Mouse (Mus musculus) c-Kit-positive CD71-positive TER-119-negative erythroid progenitor cells, embryonic 14.5 days (primary cell): ENCODE data around the gene Slc4a5.

Source experiments
- DNase-seq: peaks from one replicate; pipeline ENCODE4 v3.0.0-alpha.2; 2013; ENCODE audit warnings: low read depth

The Slc4a5 gene

DNA sequence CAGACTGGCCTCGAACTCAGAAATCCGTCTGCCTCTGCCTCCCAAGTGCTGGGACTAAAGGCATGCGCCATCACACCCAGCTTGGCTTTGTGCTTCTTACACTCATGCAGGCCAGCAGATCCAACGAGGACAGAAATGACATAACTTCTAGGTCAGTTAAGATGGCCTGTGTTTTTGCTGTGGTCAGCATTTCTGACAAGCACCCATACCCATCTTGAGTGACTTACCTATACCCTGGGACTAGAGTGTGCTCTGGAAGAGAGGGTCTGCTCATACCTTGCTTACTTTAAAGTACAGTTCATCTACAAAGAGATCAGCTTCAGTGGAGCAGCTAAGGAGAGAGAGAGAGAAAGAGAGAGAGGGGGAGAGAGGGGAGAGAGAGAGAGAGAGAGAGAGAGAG is 13.7 kb downstream of the Slc4a5 start:
- DNase-seq, result no peak

DNA sequence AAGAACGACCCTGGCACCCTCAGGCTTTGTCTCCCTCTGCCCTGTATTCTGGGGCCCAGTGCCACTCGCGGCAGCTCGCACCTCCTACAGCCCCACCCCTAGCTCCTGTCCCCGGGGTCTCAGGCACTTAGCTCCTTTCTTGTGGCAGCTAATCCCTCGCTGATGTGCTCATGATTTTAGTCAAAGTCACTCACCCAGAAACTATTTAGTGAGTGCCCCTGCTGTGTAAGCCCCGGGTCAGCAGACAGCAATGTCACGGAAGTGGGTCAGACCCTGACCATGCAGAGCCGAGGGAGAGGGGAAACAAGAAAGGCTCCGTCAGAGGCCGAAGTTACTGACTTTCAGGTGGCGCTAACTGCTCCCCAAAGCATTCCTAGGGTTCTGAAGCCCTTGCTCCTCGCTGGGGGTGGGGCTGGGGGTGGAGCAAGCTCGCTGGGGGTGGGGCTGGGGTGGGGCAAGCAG is 14.7 kb downstream of the Slc4a5 start:
- no peak for DNase-seq

DNA sequence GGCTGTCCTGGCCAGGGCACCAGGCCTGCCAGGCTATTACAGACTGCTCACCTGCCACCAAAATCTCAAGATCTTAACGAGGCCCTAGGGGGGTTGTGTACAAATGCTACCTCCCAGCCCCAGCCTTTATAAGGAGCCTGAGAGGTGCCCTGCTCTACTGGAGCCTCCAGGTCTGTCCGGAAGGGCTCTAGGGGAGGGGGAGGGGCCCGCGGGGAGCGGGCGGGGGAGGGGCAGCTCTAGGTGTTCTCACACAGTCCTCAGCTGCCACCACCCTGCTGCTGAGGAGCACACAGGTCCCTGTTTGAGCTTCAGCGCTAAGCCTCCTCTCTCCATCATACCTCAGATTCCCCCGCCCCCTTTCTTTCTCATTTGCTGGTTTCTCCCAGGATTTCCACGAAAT is 17.5 kb downstream of the Slc4a5 start:
- no peak for DNase-seq

DNA sequence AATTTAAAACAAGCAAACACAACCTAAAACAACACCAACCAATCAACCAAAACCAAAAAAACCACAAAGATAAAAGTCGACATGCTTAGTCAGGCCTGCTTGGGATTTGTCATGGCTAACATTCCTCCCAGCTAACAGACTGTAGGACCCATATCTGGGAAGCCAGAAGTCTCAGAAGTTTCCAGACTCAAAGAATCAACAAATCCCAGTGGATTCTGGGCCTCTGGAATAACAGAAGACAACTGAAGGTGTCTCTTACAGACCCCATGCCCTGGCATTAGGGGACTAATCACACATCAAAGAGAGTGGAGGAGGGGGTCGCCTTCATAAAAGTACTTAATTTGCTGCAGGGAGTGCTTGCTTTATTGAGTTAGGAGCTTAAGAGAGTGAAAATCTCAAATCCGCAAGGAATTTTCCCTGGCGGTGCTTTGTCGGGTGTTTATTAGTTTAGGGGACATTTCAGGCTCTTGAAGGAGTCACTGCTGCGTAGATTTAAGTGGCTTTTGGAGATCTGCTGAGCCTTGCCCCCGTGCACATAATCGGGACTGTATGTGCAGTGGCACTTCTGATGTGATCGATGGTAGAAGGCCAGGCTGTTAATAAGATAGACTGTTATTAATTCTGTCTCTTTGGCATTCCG is 24.9 kb downstream of the Slc4a5 start:
- no peak for DNase-seq

DNA sequence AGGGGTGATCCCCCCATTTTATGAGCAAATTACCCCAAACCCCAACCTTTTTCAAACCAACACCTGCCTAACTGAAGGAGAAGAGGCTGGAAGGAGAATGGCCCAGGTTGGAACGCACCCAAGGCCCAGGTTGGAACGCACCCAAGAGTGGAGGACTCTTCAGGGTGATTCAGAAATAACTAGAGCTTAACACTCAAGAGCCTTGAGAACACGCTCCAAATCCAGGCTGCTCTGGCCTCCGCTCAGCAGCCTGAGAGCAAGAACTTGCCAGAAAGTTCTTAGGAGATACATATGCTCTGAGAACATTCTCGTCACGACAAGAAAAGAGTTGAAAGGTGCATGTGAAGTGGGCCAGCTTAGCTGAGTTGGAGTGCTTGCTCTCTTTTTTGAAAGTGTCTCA is 25.5 kb downstream of the Slc4a5 start:
- no peak for DNase-seq

DNA sequence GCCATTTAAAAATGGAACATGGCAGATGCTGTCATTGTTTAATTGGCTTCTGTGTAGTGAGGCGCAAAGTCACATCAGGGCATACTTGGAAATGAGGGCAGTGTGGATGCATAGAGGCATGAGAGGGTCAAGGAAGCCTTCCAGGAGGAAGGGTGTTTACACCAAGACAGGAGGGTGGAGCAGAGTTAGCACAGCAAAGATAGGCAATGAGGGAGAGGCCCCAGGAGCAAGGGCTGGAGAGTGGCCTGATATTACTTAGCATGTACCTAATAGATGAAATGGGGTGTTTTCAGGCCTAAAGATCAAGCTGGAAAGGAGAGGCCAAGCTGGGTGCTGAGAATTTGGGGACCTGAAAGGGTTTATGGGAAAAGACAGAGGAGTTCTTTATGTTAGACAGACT is 26.4 kb downstream of the Slc4a5 start:
- DNase-seq, result peak; percentile 23

DNA sequence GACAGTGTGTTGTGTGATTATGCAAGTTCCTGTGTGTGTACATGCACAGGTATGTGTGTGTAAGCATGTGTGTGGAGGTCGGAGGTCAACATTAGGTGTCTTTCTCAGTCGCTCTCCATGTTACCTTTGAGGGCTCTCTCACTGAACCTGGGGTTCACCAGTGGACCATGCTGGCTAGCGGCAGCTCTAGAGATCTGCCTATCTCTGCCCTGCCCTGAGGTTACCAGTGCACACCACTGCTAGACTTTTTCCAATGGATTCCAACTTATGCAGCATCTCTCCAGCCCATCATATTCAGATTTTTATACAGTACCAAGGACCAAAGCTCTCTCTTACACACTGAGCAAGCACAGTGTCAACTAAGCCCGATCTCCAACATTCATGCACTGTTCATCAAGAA is 27.1 kb downstream of the Slc4a5 start:
- DNase-seq, result no peak

DNA sequence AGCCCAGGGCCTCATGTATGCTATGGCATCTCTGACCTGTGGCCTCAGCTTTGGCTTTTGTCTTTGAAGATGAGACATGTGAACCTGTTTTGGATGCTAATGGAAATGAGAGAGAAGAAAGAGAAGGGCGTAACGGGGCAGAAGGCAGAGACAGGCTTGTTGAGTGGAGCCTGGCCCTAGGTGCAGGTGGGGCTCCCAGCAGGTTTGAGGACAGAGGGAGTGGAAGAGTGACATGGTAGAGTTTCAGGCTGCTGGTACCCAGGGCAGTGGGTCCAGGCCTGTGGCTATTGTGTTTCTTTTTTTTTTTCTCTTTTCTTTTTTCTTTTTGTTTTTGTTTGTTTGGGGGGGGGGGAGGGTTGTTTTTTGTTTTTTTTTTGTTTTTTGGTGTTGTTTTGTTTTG is 27.5 kb downstream of the Slc4a5 start:
- no peak for DNase-seq

DNA sequence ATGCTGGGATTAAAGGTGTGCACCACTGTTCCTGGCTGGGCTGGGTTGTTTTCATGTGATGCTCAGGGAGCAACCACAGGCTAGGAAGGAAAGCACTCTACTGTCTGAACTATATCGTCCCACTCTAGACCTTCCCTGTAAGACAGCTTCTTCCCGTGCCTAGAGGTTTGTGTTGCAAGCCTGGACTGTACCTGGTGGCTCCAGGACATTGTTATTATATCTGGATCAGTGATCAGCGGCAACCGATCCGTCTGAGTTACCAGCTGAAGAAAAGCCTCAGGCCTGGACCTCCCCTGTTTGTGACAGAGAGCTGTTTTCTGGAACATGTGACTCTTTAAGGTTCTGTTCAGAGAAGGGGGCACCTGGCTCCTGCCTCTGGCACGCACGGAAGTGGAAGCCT is 34.6 kb downstream of the Slc4a5 start:
- no peak for DNase-seq

DNA sequence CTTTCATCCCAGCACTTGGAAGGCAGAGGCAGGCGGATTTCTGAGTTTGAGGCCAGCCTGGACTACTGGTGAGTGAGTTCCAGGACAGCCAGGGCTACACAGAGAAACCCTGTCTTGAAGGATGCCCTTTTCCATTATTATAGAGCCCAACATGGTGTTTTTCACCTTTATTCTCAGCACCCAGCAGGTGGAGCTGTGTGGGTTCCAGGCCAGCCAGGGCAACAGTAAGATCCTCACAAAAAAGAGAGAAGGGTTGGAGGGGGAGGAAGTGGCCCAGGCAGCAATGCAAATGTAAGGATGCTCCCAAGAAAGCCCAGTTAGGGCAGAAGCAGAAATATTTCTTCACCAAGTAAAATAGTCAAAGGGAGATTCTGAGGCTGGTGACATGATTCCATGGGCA is 44.9 kb downstream of the Slc4a5 start:
- DNase-seq, result no peak

DNA sequence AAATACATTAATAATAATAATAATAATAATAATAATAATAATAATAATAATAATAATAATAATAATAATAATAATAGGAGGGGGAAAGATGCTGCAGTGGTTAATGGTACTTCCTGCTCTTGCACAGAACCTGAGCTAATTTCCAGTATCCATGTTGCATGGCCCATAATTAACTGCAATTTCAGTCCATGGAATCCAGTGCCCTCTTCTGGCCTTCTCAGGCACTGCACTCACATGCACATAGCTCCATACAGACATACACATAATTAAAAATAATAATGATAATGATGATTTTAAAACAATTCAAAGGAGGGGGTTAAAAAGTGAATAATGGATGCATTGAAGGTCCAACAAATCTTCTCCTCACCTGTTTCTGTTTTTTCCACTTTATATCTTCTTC is 45.6 kb downstream of the Slc4a5 start:
- peak; percentile 34 for DNase-seq

DNA sequence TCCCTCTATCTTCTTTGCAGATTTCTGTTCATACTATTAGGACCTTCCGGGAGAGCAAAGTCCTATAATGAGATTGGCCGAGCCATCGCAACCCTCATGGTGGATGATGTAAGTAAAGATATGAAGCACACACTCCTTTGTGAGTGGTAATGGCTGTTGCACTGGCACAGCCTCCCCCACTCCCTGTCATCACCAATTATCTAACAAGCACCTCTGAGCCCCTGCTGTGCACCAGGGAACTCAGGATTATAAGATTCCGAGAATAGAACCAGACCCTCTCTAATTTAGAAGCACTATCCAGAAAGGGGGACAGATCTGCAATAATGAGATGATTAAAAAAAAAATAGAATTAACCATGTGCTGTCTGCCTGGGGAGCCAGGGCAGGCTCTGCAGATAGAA is 46.0 kb downstream of the Slc4a5 start:
- no peak for DNase-seq

DNA sequence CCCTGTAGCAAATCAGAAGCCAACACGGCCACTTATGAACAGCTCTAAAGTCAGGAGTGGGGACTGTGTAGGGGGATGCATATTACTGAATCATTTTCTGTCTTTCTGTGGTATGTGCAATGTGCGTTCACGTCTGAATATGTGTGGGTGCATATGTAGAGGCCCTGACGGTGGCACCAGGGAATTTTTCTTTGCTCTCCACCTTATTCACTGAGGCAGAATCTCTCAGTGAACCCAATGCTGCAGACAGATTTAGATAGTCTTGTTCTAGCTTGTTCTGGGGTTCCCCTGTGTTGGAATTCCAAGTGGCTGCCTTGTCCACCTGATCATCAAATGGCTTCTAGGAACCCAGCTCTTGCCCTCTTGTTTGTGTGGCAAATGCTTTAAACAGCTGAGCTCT is 48.0 kb downstream of the Slc4a5 start:
- DNase-seq, result no peak

DNA sequence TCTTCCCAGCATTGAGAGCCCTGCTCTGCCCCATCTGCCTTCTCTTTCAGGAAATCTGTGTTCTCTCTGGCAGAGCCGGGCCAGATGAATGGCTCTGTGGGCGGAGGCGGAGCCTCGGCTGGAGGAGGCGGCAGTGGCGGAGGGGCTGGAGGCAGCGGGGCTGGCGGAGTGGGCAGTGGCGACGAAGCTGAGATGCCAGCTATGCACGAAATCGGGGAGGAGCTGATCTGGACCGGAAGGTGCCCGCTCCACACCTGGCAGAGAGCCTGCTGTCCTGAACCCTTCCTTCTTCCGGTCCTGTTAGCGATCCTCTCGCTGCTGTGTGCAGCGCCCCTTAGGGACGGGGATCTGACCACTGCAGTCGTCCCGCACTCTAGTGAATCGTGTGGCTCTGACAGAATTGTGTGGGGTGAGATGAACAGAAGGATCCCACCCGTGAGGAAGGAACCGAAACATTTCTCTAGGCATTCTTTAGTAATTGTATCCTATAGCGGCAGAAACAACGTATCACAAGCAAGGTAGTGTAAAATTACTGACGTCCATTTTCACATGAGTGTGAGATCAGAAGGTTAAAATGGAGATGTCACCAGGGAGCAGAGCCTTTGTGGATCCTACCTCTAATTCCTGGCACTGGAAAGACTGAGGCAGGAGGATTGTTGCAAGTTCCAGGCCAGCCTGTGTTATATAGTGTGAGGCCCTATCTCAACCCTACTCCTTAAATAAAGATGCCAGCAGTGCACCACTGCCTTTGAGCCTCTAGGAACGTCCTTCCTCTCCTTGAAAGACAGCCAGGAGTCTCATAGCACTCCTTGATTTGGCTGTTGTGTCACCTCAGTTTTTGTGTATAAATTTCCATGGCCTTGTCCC is 48.7 kb downstream of the Slc4a5 start:
- DNase-seq, result peak; percentile 17

DNA sequence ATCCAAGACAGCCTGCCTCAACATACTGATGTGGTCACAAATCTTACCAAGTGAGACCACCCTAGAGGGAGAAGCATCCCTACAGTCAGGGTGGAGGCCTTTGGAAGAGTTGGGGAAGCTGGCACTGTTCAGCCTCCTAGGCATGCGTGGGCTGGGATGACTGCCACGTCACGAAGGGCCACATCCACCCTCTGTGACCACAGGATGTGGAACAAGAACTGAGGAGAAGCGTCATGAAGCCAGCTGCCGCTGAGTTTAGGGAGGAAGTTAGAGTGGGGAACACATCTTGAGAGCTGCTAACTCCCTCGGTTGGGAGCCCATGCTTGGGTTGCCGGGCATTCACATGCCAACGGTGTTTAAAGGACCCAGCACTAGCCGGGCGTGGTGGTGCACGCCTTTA is 54.1 kb downstream of the Slc4a5 start:
- DNase-seq, result no peak

DNA sequence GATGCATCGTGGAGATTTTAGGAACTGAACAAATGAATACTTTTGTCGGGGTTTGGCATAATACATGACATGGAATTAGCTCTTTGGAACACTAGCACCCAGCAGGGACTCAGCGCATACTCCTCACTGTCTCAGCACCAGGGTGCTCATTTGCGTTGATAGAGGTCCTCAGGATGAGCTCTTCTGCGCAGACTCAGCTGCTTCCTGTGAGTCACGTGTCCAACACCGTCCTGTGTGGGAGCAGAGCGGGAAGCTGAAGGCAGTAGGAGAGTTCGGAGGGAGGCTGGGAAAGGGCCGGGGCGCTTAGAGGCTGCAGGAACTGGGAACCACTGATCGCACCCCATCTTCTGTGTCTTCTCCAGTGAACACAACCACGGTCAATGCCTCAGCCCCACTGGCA is 57.5 kb downstream of the Slc4a5 start:
- DNase-seq, result no peak

DNA sequence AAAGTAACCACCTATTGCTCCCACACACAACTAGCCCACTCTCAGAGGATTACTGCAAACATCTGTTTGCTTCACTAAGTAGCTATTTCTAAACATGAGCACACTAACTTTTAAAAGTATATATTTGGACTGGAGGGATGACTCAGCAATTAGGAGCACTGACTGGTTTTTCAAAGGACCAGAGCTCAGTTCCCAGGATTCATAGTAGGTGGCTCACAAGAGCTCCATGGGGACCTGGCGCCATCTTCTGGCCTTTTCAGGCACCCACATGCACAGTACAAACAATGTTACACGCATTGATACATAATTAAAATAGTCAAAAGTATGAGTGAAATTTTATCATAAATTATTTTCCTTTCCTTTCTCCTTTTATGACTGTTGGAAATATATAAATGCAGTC is 59.3 kb downstream of the Slc4a5 start:
- peak; percentile 44 for DNase-seq

DNA sequence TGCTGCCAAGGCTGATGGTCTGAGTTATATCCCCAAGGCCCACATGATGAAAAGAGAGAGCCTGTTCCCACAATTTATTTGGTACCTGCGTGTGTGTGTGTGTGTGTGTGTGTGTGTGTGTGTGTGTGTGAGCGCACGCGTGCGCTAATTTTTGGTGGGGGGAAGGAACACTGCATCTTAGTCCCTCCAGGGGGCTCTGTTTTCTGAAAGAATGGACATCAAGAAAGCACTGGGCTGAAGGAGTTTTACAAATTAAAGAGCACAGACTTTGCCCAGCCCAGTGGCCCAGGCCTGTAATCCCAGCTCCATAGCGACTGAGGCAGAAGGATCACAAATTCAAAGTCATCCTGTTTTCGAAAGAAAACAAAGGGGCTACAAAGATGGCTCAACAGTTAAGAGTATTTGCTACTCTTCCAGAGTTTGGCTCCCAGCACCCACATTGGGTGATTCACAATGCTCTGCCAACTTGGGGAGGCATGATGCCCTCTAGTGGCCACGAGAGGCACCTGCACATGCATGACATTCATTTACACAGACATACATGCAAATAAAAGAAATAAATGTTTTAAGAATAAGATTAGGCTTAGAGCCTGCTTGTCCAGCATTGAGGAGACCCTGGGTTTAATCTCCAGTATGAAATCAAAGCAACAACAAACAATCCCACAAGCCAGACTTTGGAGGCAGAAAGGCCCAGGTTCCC is 60.8 kb downstream of the Slc4a5 start:
- peak; percentile 11 for DNase-seq

DNA sequence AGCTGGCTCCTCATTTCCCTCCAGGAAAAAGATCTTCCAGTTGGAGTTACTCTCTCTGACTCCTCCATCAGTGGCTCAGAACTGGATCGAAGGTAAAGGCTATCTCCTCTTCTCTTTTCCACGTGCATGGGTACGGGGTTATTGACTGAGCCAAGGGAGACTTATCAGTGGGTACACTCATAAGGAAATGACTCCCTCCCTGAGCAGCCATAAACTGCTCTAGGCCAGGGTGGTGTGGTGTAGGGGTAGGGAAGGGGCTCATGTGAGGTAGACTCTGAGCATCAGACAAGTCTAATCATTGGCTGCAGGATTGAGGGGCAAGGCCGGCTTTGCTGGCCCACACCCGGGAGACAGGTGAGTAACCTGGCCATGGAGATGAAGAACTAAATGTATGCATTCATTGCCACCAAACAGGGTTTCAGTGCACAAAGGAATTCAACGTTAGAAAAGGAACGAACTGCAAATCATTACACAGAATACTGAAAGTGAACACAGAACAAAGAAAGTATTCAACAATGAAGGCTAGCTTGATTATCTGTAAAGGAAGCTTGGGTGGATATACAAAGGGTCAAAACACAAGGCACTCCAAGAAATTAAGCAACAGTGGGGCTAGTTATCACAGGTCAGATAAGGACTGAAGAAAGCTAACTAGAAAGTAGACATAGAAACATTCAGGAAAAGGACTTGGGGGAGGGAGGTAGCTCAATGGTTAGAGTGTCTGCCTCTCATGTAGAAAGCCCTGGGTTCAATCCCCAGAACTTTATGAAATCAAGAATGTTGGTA is 81.0 kb downstream of the Slc4a5 start:
- DNase-seq, result no peak

DNA sequence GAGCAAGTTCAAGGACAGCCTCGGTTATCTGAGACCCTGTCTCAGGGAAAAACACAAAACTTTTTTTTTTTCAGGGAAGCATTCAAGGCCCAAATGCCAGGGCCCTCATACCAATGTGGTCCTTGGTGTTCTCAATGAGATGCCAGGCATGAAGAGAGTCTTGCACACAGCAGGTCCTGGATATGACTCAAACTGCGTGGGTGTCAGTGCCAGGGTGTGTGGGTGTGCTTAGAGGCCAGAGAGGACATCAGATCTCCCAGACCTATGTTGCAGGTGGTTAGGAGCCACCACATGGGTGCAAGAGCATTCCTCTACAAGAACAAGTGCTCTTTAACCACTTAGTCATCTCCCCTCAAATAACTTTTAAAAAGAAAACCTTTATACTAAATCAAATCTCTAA is 81.7 kb downstream of the Slc4a5 start:
- DNase-seq, result no peak

DNA sequence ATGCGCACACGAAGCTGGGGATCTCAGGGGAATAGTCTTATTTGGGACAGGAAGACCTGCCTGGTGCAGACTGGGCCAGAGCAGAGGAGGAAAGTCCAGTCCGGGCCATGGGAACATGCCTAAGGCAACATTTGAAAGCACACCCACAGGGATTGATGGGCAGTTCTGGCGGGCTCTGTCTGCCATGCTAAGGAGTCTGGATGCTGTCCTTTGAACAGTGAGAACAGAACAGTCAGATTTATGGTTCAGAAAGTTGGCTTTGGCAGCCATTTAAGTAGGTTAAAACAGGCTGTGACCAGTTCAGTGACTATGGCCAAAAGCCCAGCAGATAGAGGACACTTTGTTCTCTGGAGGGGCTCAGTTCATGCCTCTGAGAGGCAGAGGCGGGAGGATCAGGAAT is 82.6 kb downstream of the Slc4a5 start:
- no peak for DNase-seq

DNA sequence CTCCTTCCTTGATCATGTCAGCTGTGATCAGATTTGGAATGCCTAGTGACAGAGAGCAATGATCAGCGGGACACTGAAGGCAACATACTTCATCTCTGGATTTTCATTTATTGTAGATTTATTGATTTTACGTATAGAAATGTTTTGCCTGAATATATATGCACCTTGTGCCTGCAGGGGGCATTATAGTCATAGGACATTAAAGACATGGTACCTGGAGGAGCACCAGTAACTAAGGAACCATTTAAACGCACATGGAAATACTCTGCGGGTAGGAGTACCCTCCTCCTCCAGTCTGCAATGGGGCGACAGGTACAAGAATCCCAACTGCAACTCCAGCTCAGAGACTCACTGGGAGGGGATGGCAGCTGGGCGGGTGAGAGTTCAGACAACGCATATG is 89.4 kb downstream of the Slc4a5 start:
- no peak for DNase-seq
